Mouse (Mus musculus): ENCODE data around the gene Mpc1.
A peak's percentile ranks its signal among the peaks of the same experiment; 100 is the strongest.

The Mpc1 gene

GRCm38 (mm10) chr17:8282821-8283525 lies at the start of gene Mpc1:
Gene Mpc1 (plus strand): TSS chr17:8282904.
- DNase-seq (ENCODE audit: low read depth, low spot score), result peak; percentile 77

- DNase-seq (ENCODE audit: low read depth, low spot score), result no peak
These were observed 49.0 kb upstream of the Mpc1 start for GRCm38 (mm10) chr17:8233618-8234214.

GRCm38 (mm10) chr17:8234537-8234936 lies 48.2 kb upstream of the Mpc1 start:
- DNase-seq (ENCODE audit: low read depth, low spot score), result peak; percentile 61

GRCm38 (mm10) chr17:8235743-8236142 lies 47.0 kb upstream of the Mpc1 start, which contains the start of gene Ccr6:
Gene Ccr6 (plus strand): TSS chr17:8236043.
- DNase-seq (ENCODE audit: low read depth, low spot score), result no peak

GRCm38 (mm10) chr17:8238012-8238710 lies 44.5 kb upstream of the Mpc1 start:
- peak; percentile 60 for DNase-seq (ENCODE audit: low read depth, low spot score)

GRCm38 (mm10) chr17:8239561-8239960 lies 43.1 kb upstream of the Mpc1 start:
- no peak for DNase-seq (ENCODE audit: low read depth, low spot score)

- DNase-seq (ENCODE audit: low read depth, low spot score), result no peak
These were observed 42.2 kb upstream of the Mpc1 start for GRCm38 (mm10) chr17:8240517-8240916.

GRCm38 (mm10) chr17:8241645-8242044 lies 41.1 kb upstream of the Mpc1 start:
- no peak for DNase-seq (ENCODE audit: low read depth, low spot score)

- no peak for DNase-seq (ENCODE audit: low read depth, low spot score)
These were observed 40.5 kb upstream of the Mpc1 start for GRCm38 (mm10) chr17:8242186-8242585.

GRCm38 (mm10) chr17:8244124-8244523 lies 38.6 kb upstream of the Mpc1 start:
- DNase-seq (ENCODE audit: low read depth, low spot score), result no peak

GRCm38 (mm10) chr17:8246102-8246754 lies 36.5 kb upstream of the Mpc1 start:
- peak; percentile 46 for DNase-seq (ENCODE audit: low read depth, low spot score)

- no peak for DNase-seq (ENCODE audit: low read depth, low spot score)
These were observed 31.0 kb upstream of the Mpc1 start for GRCm38 (mm10) chr17:8251704-8252103.

- no peak for DNase-seq (ENCODE audit: low read depth, low spot score)
These were observed 28.4 kb upstream of the Mpc1 start for GRCm38 (mm10) chr17:8254268-8254667.

GRCm38 (mm10) chr17:8254914-8255313 lies 27.8 kb upstream of the Mpc1 start:
- DNase-seq (ENCODE audit: low read depth, low spot score), result no peak

- no peak for DNase-seq (ENCODE audit: low read depth, low spot score)
These were observed 27.1 kb upstream of the Mpc1 start for GRCm38 (mm10) chr17:8255583-8255982.

- DNase-seq (ENCODE audit: low read depth, low spot score), result no peak
These were observed 25.7 kb upstream of the Mpc1 start for GRCm38 (mm10) chr17:8256982-8257381.

GRCm38 (mm10) chr17:8264638-8265037 lies 18.1 kb upstream of the Mpc1 start:
- peak; percentile 62 for DNase-seq (ENCODE audit: low read depth, low spot score)

- no peak for DNase-seq (ENCODE audit: low read depth, low spot score)
These were observed 10.5 kb upstream of the Mpc1 start for GRCm38 (mm10) chr17:8272054-8272749.

GRCm38 (mm10) chr17:8272951-8273350 lies 9.8 kb upstream of the Mpc1 start:
- no peak for DNase-seq (ENCODE audit: low read depth, low spot score)

GRCm38 (mm10) chr17:8276071-8276470 lies 6.6 kb upstream of the Mpc1 start:
- no peak for DNase-seq (ENCODE audit: low read depth, low spot score)

GRCm38 (mm10) chr17:8276680-8277079 lies 6.0 kb upstream of the Mpc1 start:
- DNase-seq (ENCODE audit: low read depth, low spot score), result no peak

GRCm38 (mm10) chr17:8277266-8277665 lies 5.4 kb upstream of the Mpc1 start:
- DNase-seq (ENCODE audit: low read depth, low spot score), result no peak

Data from A20 (cell line).